Mouse (Mus musculus): ENCODE data around the gene Peg3.
"Not testable (repeated sequence)": the region's sequence is repeated elsewhere in the genome, so short reads cannot be mapped to it uniquely, and the experiment has no call there.

The Peg3 gene

DNA sequence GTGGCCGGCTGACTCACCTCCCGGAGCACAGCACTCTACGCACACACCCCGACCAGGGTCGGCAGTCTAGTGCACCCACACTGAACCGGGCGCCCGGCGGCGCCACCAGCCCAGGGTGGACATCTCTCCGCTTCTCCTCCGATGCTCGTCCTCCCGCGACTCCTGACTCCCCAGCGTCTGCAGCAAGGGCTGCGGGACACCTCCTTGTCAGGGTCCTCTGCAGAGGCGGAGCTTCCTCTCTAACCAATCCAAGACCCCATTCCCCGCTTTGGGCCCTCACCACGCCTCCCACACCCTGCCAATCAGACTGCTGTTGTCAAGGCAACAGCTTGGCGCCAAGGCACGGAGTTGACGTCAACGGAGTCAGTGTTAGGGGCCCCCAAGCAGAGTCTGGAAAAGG, at the start of gene Peg3, which contains the start of gene Usp29:
Gene Peg3 (minus strand): TSS at position 191 of the 400 bp plus-strand sequence.
Gene Usp29 (plus strand): TSS at position 338 of the 400 bp plus-strand sequence.
- CTCF ChIA-PET, result no interaction called here

GRCm38 (mm10) chr7:6779172-6779571, 48.9 kb upstream of the Peg3 start:
- CTCF ChIA-PET, result no interaction called here

GRCm38 (mm10) chr7:6777689-6778088, 47.5 kb upstream of the Peg3 start:
- CTCF ChIA-PET, result no interaction called here

- CTCF ChIA-PET, result no interaction called here
These were observed 46.9 kb upstream of the Peg3 start for GRCm38 (mm10) chr7:6777107-6777506.

- CTCF ChIA-PET, result no interaction called here
These were observed 46.3 kb upstream of the Peg3 start for GRCm38 (mm10) chr7:6776314-6777059.

DNA sequence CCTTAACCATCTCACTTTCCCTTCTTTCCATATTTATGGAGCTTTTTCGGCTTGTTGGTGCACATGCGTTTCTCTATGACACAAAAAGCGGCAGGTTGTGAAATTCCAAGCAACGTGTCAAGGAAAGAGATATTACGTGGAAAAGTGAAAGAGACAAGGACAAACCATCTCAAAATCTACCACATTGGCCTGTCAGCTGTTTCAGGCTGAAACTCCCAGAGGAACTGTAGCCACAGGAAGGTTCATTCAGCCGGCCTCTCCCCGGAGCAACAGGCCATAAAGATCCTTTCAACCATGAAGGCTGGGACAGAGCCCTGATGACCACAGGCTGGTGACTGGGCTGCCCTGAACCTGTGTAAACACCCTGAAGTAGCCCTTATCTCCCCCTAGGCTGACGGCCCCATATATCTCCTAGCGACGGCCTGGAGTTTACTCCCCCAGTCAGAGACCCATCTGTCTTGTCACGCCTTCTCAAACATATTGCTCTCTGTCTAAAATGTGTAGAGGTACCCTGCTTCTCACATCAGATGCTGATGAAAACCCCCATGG, 43.7 kb upstream of the Peg3 start:
- CTCF ChIA-PET, result not testable (repeated sequence)

DNA sequence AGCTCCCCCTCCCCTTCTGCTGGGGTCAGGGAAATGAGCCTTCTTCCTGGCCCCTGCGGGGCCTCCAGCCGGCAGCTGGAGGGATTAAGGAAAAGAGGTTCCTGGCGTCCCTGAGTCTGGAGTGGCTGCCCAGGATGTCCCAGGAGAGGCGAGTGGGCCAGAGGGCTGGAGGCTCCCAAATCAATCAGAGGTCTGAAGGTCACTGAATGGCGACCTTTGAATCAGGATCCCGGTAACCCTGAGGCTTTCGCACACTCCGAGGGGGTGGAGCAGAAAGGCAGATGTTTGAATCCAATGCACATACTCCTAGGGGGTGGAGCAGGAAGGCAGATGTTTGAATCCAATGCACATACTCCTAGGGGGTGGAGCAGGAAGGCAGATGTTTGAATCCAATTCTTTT, 40.1 kb upstream of the Peg3 start:
- CTCF ChIA-PET, result no interaction called here

- CTCF ChIA-PET, result no interaction called here
These were observed 35.0 kb upstream of the Peg3 start for GRCm38 (mm10) chr7:6765240-6765639.

GRCm38 (mm10) chr7:6760170-6760569, 29.9 kb upstream of the Peg3 start:
- CTCF ChIA-PET, result no interaction called here

- CTCF ChIA-PET, result no interaction called here
These were observed 29.5 kb upstream of the Peg3 start for GRCm38 (mm10) chr7:6759698-6760097.

DNA sequence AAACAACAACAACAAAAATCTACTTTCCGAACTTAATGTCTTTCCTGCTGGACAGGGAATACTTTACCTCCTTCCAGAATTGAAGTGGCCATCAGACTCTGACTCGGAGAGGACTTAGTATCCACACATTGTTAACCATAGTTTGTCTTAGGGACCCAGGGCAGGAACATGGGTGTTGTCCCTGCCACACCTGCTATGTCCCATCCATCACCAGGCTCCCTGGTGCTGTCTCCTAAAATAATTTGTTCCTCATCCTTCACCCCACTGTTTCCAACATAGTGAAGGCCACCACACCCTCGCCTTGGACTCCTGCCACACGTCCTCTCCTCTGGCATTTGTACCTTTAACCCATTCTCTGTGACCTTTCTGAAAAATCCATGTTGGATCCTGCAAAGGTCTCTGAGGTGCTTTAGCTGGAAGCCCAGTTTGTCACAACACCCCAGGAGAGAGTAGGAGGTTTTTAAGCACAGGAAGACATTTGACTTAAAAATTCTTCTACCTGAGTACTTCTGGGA, 26.6 kb upstream of the Peg3 start:
- CTCF ChIA-PET, result no interaction called here

- CTCF ChIA-PET, result no interaction called here
These were observed 23.2 kb upstream of the Peg3 start for GRCm38 (mm10) chr7:6753440-6753839.

GRCm38 (mm10) chr7:6749196-6749595, 19.0 kb upstream of the Peg3 start:
- CTCF ChIA-PET, result no interaction called here

DNA sequence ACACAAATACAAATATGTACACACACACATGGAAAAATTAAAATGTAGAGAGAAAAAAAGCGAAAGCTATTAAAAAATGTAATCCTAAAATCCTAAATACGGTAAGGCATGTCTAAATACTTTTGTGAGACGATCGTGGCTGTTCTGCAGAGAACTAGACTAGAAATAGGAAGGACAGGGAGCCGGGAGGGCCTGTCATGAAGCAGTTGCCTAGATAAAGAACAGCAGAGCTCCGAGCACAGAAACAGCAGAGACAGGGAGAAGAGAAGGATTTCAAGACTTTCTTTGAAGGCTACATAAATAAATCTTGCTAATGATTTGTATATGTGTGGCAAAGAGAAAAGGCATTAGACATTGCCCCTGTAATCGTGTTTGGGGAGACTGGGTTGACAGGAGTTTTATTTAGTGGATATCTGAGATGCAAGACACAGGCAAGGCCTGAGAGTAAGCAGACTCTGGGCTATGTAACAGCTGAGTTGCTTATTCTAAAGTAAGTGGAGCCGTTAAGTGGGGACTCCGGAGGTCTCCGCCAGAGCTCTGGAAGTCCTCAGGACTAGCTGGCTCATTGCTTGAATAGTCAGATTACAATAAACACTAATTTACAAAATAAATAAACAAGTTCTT, 14.2 kb upstream of the Peg3 start:
- CTCF ChIA-PET, result interaction anchor here (0.6 kb wide), 1 partner anchor 222 kb away, joined by 3 read pairs; no protein-coding TSS in a partner anchor

GRCm38 (mm10) chr7:6736060-6736459, 5.8 kb upstream of the Peg3 start:
- CTCF ChIA-PET, result no interaction called here

GRCm38 (mm10) chr7:6731930-6732329, 1.7 kb upstream of the Peg3 start:
- CTCF ChIA-PET, result no interaction called here

GRCm38 (mm10) chr7:6731373-6731772, 1.1 kb upstream of the Peg3 start:
- CTCF ChIA-PET, result no interaction called here

DNA sequence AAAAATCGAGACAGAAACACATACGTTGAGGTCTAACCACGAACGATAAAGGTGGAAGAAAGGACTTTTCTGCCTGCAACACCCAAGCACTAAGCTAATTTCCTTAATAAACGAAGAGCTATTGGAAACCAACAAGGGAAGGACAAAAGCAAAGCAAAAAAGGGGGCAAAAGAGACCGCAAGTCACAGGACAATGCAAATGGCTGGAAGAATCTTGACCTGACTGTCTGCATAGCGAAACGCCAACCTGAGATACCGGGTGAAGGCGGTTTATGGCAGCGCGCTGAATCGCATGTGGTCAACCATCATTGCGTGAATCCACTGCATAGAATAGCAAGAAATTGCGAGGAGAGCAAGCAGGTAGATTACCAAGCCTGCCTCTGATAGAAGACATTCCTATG, 570 bp upstream of the Peg3 start:
- CTCF ChIA-PET, result no interaction called here

GRCm38 (mm10) chr7:6729061-6729817, 992 bp downstream of the Peg3 start:
- CTCF ChIA-PET, result no interaction called here

- CTCF ChIA-PET, result no interaction called here
These were observed 1.8 kb downstream of the Peg3 start for GRCm38 (mm10) chr7:6728263-6728931.

- CTCF ChIA-PET, result no interaction called here
These were observed 2.7 kb downstream of the Peg3 start for GRCm38 (mm10) chr7:6727351-6728121.
